In the genomic region with DNA sequence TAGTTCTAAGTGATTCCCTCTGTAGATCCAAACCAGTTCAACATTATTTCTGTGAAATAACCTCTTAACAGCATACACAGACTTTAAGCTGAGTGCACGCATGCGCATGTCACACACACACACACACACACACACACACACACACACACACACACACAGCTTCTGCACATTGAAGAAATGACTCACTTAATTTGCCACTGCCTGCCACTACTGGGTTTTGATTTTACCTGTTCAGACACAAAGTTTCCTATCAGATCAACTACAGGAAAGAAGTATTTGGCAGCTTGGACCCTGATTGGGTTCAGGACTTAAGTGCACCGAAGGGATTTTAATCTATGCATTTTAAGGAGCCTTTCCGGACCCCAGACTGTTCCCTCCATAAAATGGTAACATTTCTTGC, we compare ENCODE assay signal across 7 mouse cellular contexts. TPM values are rescaled to one million over a fixed set of nuclear protein-coding genes. Genes with fewer than 3 reads are reported as not detected.
DNase-seq lines count a peak whose midpoint lies in the region; ATAC-seq and TF ChIP-seq lines count a peak whose summit lies in the region.

No protein-coding gene starts in this region.

- H3K27me3 ChIP-seq in heart, embryonic 16.5 days (ENCODE audit: control insufficient read depth, insufficient read depth, low read length) = no peaks in the 10 kb centered on the region
- H3K27me3 ChIP-seq in limb, embryonic 14.5 days (ENCODE audit: control insufficient read depth, insufficient read depth, low read length) = no peaks in the 10 kb centered on the region; the same call in 1 of the 2 replicates

- no peak for TF ChIP-seq POLR2A in limb, embryonic 14.5 days (IDR thresholded peaks at IDR 0.05; ENCODE audit: borderline replicate concordance, extremely low read depth, insufficient read depth, insufficient read length)

- no peaks in the 10 kb centered on the region for H3K36me3 ChIP-seq in heart, embryonic 16.5 days (ENCODE audit: control insufficient read depth, insufficient read depth)
- no peaks in the 10 kb centered on the region for H3K36me3 ChIP-seq in limb, embryonic 14.5 days (ENCODE audit: control insufficient read depth, insufficient read depth, low read length)

- H3K4me1 ChIP-seq in heart, embryonic 16.5 days (ENCODE audit: control insufficient read depth, insufficient read depth, low read length) = peaks cover 10% of the 10 kb centered on the region; the same call in 1 of the 2 replicates
- peaks cover 15% of the 10 kb centered on the region for H3K4me1 ChIP-seq in limb, embryonic 14.5 days (ENCODE audit: control insufficient read depth, insufficient read depth, low read length)

- no peaks in the 10 kb centered on the region for H3K9me3 ChIP-seq in heart, embryonic 16.5 days (replicated peaks; ENCODE audit: control insufficient read depth, low read length)
- H3K9me3 ChIP-seq in limb, embryonic 14.5 days (ENCODE audit: control insufficient read depth, low read length) = no peaks in the 10 kb centered on the region

- H3K4me2 ChIP-seq in heart, embryonic 16.5 days (ENCODE audit: low read depth, low read length) = peak overlapping the region; percentile 82
- H3K4me2 ChIP-seq in limb, embryonic 14.5 days (replicated peaks; ENCODE audit: low read depth, low read length, severe bottlenecking) = peak overlapping the region; percentile 97

- peak overlapping the region; percentile 37 for H3K27ac ChIP-seq in heart, embryonic 16.5 days (ENCODE audit: low read length)
- H3K27ac ChIP-seq in limb, embryonic 14.5 days (replicated peaks; ENCODE audit: low read depth, low read length) = no peak overlapping the region

- no peak for ATAC-seq in heart, embryonic 16.5 days (replicated peaks; ENCODE audit: extremely low read depth, insufficient read depth, low FRiP score)
- no peak for ATAC-seq in limb, embryonic 14.5 days (ENCODE audit: low FRiP score, low read depth)

- WGBS in heart, embryonic 16.5 days = 57% methylated on average over 4 of the region's 4 CpGs
- 53% methylated on average over 4 of the region's 4 CpGs for WGBS in limb, embryonic 14.5 days

- DNase-seq in urinary bladder, adult 18-20 months (ENCODE audit: low spot score in 2 of 2) = peak; percentile 5 to 14
- DNase-seq in urinary bladder, postnatal 4 days (ENCODE audit: low spot score in 2 of 2) = no peak
- DNase-seq in limb, embryonic 14.5 days (ENCODE audit: low spot score) = no peak
- no peak for DNase-seq in frontal cortex, postnatal 25 days (ENCODE audit: low spot score in 2 of 2)
- DNase-seq in cerebellum, postnatal 25 days = no peak
- no peak for DNase-seq in spleen, postnatal 14 days (ENCODE audit: low spot score in 2 of 2)

- peak overlapping the region; percentile 79 for H3K9ac ChIP-seq in heart, embryonic 16.5 days (ENCODE audit: low read length)
- peak overlapping the region; percentile 56; the same call in 1 of the 2 replicates for H3K9ac ChIP-seq in limb, embryonic 14.5 days (ENCODE audit: low read depth, low read length, severe bottlenecking)

- H3K4me3 ChIP-seq in heart, embryonic 16.5 days (ENCODE audit: low read length) = peak overlapping the region; percentile 74
- H3K4me3 ChIP-seq in limb, embryonic 14.5 days (replicated peaks; ENCODE audit: low read length) = peak overlapping the region; percentile 54

RNA-seq across cellular contexts. Expression of a gene that starts 2.0 kb away (rescaled TPM):
- 41.4 and 43.9 TPM in 2 replicates for polyA plus RNA-seq in heart, embryonic 16.5 days (2015; fragmentation: Nextera tagmentation; extraction: Ambion mirVana)
- 3.2 TPM in 2 replicates for polyA plus RNA-seq in limb, embryonic 14.5 days (2012; rRNA removed)
- 6.2 and 6.7 TPM in 2 replicates for polyA plus RNA-seq in limb, embryonic 14.5 days (2014; fragmentation: Nextera tagmentation; extraction: Ambion mirVana)

Comparison
In these comparisons a context has a peak if more than half of its experiments do, and no peak if none do; other contexts are left out.
1. DNase-seq: peak in urinary bladder, adult 18-20 months (2 of 2); none in urinary bladder, postnatal 4 days (0 of 2), limb, embryonic 14.5 days (single experiment), frontal cortex, postnatal 25 days (0 of 2), cerebellum, postnatal 25 days (0 of 2) and spleen, postnatal 14 days (0 of 2).